Mouse (Mus musculus): ENCODE measurements around the gene Ush1c. TPM values are rescaled to one million over a fixed set of nuclear protein-coding genes. Genes with fewer than 3 reads are reported as not detected.

Gene Ush1c
- polyA plus RNA-seq, 1 experiment from 2014 or later, result 2.8 TPM

DNA sequence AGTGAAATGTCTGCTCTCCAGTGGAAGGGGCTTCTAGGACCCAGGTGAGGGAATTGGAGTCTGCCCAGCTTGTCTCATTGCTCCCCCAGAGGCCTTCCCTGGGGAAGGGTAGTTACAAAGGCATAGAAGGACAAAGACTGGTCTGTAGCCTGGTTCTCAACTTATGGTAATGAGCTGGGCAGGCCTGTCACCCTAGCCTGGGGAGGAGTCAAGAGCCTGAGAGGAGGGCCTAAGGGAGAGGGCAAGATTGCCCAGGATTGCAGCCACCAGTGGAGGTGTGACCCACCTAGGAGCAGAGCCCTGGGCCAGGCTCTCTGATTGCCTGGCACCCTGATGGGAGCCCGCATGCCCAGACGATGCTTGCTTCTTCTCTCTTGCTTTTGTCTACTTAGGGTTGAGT lies 2.4 kb upstream of the Ush1c start, which contains the start of gene Otog:
Otog (plus strand) TSS at position 292 of the 400 bp plus-strand sequence.
- ATAC-seq (ENCODE audit: insufficient number of reproducible peaks, insufficient read depth, low FRiP score, low TSS enrichment), result no peak
- H3K4me1 ChIP-seq, result peaks cover 19% of the 10 kb centered on the region
- no peak within 1 kb of the TSS for H3K4me2 ChIP-seq (replicated peaks)
- WGBS, result 43% methylated on average over 2 of the region's 2 CpGs
- H3K4me3 ChIP-seq, result no peak within 1 kb of the TSS
- H3K27ac ChIP-seq, result no peak within 1 kb of the TSS
- H3K9me3 ChIP-seq, result no peaks in the 10 kb centered on the region
- H3K27me3 ChIP-seq, result 0 out of 2 replicates have a peak, but pooled peaks cover 4% of the 10 kb centered on the region
- H3K36me3 ChIP-seq, result no peaks in the 10 kb centered on the region
- no peak within 1 kb of the TSS for H3K9ac ChIP-seq

DNA sequence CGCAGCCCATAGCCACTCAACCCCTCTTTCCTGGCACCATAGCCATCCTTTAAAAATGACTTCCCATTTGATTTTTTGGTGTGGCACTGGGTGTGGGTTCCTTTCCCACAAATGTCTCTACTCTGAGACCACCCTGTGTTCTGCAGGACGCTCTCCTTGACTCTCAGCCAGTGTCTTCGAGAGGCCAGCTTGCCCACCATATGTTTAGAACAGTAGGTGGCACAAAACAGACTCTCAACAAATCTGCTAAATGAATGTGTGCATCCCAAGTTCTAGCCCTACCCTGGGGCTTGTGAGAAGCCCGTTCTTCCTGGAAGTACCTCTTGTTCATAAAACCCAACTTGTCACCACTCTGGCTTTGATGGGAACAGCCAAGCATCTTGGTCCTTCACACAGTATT lies 1.8 kb upstream of the Ush1c start:
- Histone ChIP-seq H3K27me3 (0 out of 2 replicates have a peak, but pooled peaks cover 4% of the 10 kb centered on the region), H3K9me3 (no peaks in the 10 kb centered on the region), H3K4me2 (replicated peaks) (no peak overlapping the region), H3K9ac (no peak overlapping the region), H3K4me1 (peaks cover 20% of the 10 kb centered on the region), H3K27ac (no peak overlapping the region), H3K4me3 (no peak overlapping the region), H3K36me3 (no peaks in the 10 kb centered on the region)
- 84% methylated on average over 4 of the region's 4 CpGs for WGBS
- no peak for ATAC-seq (ENCODE audit: insufficient number of reproducible peaks, insufficient read depth, low FRiP score, low TSS enrichment)

DNA sequence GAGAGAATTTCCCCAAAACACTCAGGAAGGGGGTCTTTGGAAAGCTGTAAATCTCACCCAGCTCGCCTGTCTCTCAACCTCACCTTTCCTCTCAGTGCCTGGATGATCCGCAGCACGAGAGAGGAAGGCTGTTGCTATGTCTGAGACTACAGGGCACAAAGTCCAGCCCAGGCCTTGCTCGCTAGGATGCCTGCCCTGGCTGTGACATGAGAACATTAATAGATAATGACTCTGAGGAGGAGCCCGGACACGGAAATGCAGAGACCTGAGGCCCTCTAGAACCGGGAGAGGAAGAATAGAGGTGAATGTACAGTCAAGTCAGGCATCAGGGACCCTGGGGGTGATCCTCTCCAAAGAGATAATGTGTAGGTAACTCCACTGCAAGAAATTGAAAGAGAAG lies 1.1 kb downstream of the Ush1c start:
- H3K9ac ChIP-seq, result no peak overlapping the region
- no peak for ATAC-seq (ENCODE audit: insufficient number of reproducible peaks, insufficient read depth, low FRiP score, low TSS enrichment)
- H3K4me2 ChIP-seq (replicated peaks), result no peak overlapping the region
- WGBS, result 49% methylated on average over 7 of the region's 7 CpGs
- H3K36me3 ChIP-seq, result no peaks in the 10 kb centered on the region
- no peaks in the 10 kb centered on the region for H3K9me3 ChIP-seq
- H3K4me3 ChIP-seq, result no peak overlapping the region
- 0 out of 2 replicates have a peak, but pooled peaks cover 4% of the 10 kb centered on the region for H3K27me3 ChIP-seq
- peaks cover 20% of the 10 kb centered on the region for H3K4me1 ChIP-seq
- no peak overlapping the region for H3K27ac ChIP-seq

DNA sequence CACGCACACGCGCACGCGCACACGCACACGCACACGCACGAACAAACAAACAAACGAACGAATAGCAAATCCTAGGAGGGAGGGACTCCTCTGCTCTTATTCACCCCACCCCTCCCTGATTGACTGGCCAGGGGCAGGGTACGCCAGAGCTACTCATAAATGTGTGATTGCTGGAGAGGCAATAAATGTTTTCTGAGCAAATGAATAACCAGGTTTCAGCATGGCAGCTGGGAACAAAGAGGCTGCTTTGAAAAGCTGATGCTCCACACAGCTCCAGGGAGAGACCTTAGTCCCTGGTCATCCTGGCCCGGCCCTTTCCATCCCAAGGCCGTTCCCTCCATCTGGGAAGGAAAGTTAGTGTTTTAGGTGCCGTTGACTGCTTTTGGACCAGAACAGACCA lies 1.9 kb downstream of the Ush1c start:
- Histone ChIP-seq H3K4me1 (peaks cover 20% of the 10 kb centered on the region), H3K36me3 (no peaks in the 10 kb centered on the region), H3K9ac (no peak overlapping the region), H3K27me3 (0 out of 2 replicates have a peak, but pooled peaks cover 4% of the 10 kb centered on the region), H3K4me2 (replicated peaks) (no peak overlapping the region), H3K27ac (no peak overlapping the region), H3K4me3 (no peak overlapping the region), H3K9me3 (no peaks in the 10 kb centered on the region)
- WGBS, result 71% methylated on average over 15 of the region's 15 CpGs
- no peak for ATAC-seq (ENCODE audit: insufficient number of reproducible peaks, insufficient read depth, low FRiP score, low TSS enrichment)

DNA sequence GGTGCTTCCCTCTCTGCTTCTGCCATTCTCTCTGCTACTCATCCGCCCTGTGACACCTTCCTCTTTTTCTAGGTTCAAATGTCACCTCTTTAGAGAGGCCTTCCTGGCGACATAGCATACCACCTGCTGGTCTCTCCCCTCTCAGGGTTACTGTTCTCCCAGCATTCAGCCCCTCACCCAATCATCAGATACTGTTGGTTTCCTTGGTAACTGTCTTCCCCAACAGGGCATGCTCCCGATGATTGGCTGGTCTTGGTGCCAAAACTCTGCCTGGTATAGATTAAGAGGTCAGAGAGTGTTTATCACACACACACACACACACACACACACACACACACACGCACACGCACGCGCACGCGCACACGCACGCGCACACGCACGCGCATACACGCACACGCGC lies 2.4 kb downstream of the Ush1c start:
- no peak for ATAC-seq (ENCODE audit: insufficient number of reproducible peaks, insufficient read depth, low FRiP score, low TSS enrichment)
- 65% methylated on average over 18 of the region's 18 CpGs for WGBS
- Histone ChIP-seq H3K4me2 (replicated peaks) (no peak overlapping the region), H3K9ac (no peak overlapping the region), H3K9me3 (no peaks in the 10 kb centered on the region), H3K27me3 (0 out of 2 replicates have a peak, but pooled peaks cover 4% of the 10 kb centered on the region), H3K36me3 (no peaks in the 10 kb centered on the region), H3K27ac (no peak overlapping the region), H3K4me3 (no peak overlapping the region), H3K4me1 (peaks cover 20% of the 10 kb centered on the region)

DNA sequence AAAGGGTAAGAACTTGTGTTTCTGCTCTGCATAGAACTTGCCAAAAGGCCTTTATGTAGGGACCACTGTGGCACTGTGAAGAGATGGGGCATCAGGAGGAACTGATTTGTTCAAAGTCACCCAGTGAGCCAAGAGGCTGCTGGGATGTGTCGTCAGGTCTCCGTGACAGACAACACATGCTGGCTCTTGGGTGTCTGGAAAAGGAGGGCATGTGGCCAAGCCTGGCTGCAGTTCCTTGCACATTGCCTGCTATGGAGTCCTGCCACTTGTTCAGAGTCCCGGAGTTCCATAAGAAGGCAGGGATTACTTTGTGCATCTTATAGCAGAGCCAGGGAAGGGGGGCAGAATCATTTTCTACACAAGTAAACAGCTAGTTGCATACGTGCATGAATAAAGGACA lies 11.4 kb downstream of the Ush1c start:
- H3K36me3 ChIP-seq, result no peaks in the 10 kb centered on the region
- WGBS, result 66% methylated on average over 4 of the region's 4 CpGs
- no peak overlapping the region for H3K4me2 ChIP-seq (replicated peaks)
- no peak overlapping the region for H3K9ac ChIP-seq
- 0 out of 2 replicates have a peak, but pooled peaks cover 4% of the 10 kb centered on the region for H3K27me3 ChIP-seq
- no peak overlapping the region for H3K4me3 ChIP-seq
- no peaks in the 10 kb centered on the region for H3K4me1 ChIP-seq
- no peaks in the 10 kb centered on the region for H3K9me3 ChIP-seq
- no peak for ATAC-seq (ENCODE audit: insufficient number of reproducible peaks, insufficient read depth, low FRiP score, low TSS enrichment)
- H3K27ac ChIP-seq, result no peak overlapping the region

DNA sequence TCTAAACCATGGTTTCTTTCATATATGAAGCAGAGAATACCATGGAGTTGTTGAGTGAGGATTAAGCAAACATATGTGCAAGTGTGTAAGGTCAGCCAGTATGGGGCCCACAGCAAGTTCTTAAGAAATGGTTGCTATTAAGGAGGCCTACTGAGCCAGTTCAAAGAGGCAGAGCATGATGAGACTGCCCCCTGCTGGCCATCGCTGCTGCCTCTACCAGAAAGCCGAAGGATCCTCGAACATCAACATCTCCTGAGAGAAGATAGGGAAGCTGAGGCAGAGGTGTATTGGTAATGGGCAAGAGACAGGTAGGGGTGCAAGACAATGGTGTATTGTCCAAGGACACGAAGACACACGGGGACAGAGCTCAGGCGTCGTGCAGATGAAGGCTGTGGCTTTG lies 12.1 kb downstream of the Ush1c start:
- no peak for ATAC-seq (ENCODE audit: insufficient number of reproducible peaks, insufficient read depth, low FRiP score, low TSS enrichment)
- no peaks in the 10 kb centered on the region for H3K9me3 ChIP-seq
- H3K27me3 ChIP-seq, result 0 out of 2 replicates have a peak, but pooled peaks cover 4% of the 10 kb centered on the region
- H3K4me3 ChIP-seq, result no peak overlapping the region
- WGBS, result 31% methylated on average over 7 of the region's 7 CpGs
- H3K27ac ChIP-seq, result no peak overlapping the region
- H3K9ac ChIP-seq, result no peak overlapping the region
- no peak overlapping the region for H3K4me2 ChIP-seq (replicated peaks)
- no peaks in the 10 kb centered on the region for H3K36me3 ChIP-seq
- H3K4me1 ChIP-seq, result no peaks in the 10 kb centered on the region

DNA sequence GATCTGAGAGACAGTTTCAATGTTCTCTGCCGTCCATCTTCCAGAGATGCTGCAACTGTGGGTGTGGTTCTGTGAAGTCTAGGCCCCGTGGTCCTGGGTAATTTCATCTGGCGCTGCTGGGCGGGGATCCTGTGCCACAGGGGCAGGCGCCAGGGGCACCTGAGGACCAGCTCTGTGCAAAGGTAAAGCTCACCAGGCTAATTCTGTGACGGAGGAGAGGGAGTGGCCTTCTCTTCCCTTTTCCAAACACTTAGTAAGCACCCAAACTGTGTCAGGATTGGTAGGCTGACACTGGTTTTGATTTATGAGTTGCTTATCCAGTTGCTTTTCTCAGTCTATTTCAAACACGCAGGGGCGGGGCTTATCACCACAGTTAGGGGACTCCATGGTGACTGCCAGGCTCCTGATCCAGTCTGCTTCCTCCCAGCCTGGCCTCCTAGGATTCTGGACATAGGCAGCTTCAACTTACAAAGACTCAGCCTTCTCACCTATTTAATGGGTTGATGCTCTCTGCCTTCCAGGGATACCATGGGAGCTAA lies 17.6 kb downstream of the Ush1c start:
- Histone ChIP-seq H3K27me3 (0 out of 2 replicates have a peak, but pooled peaks cover 4% of the 10 kb centered on the region), H3K4me2 (replicated peaks) (no peak overlapping the region), H3K4me1 (no peaks in the 10 kb centered on the region; the same call in 1 of the 2 replicates), H3K36me3 (no peaks in the 10 kb centered on the region), H3K9me3 (no peaks in the 10 kb centered on the region), H3K9ac (no peak overlapping the region), H3K27ac (no peak overlapping the region), H3K4me3 (no peak overlapping the region)
- no peak for ATAC-seq (ENCODE audit: insufficient number of reproducible peaks, insufficient read depth, low FRiP score, low TSS enrichment)
- WGBS, result 67% methylated on average over 8 of the region's 8 CpGs

DNA sequence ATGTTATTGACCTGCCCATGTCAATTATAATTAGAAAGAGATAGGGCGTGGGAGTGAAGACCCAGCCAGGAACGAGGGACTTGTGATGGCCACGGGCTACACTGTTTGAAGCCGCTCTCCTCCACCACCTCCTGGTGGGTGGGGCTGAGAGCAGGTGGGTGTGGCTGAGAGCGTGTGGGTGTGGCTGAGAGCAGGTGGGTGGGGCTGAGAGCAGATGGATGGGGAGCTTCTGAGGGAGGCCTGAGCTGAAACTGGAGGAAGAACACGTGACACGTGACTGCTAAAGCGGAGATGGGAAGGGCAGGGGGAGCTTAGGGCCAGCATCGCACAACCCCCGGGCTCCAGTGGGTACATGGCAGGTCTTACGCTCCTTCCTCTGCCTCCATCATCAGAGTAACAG lies 19.9 kb downstream of the Ush1c start:
- Histone ChIP-seq H3K27me3 (0 out of 2 replicates have a peak, but pooled peaks cover 4% of the 10 kb centered on the region), H3K9ac (no peak overlapping the region), H3K27ac (no peak overlapping the region), H3K4me3 (no peak overlapping the region), H3K9me3 (no peaks in the 10 kb centered on the region), H3K4me1 (no peaks in the 10 kb centered on the region; the same call in 1 of the 2 replicates), H3K36me3 (no peaks in the 10 kb centered on the region), H3K4me2 (replicated peaks) (no peak overlapping the region)
- WGBS, result 14% methylated on average over 11 of the region's 11 CpGs
- no peak for ATAC-seq (ENCODE audit: insufficient number of reproducible peaks, insufficient read depth, low FRiP score, low TSS enrichment)

DNA sequence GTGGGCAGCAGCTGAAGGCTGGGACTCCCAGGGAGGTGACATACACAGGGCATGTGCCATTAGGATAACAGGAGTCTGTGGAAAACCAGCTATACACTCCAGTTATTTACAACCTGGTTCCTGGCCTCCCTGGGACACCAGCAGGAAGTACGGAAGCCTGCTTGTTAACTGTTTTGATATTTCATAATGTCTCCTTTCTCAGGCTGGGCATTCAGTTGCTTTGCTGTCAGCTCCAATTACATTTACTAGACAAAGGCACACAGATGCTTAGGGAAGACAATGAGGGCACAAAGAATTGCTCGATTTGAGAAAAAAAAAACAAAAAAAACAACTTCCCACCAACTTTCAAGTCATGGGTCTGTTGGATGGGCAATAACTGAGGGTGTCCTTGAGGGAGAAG lies 21.8 kb downstream of the Ush1c start:
- Histone ChIP-seq H3K4me3 (no peak overlapping the region), H3K27ac (no peak overlapping the region), H3K4me2 (replicated peaks) (no peak overlapping the region), H3K9ac (no peak overlapping the region), H3K36me3 (no peaks in the 10 kb centered on the region), H3K9me3 (no peaks in the 10 kb centered on the region), H3K4me1 (no peaks in the 10 kb centered on the region; the same call in 1 of the 2 replicates), H3K27me3 (0 out of 2 replicates have a peak, but pooled peaks cover 4% of the 10 kb centered on the region)
- WGBS, result 41% methylated on average over 2 of the region's 2 CpGs
- ATAC-seq (ENCODE audit: insufficient number of reproducible peaks, insufficient read depth, low FRiP score, low TSS enrichment), result no peak

DNA sequence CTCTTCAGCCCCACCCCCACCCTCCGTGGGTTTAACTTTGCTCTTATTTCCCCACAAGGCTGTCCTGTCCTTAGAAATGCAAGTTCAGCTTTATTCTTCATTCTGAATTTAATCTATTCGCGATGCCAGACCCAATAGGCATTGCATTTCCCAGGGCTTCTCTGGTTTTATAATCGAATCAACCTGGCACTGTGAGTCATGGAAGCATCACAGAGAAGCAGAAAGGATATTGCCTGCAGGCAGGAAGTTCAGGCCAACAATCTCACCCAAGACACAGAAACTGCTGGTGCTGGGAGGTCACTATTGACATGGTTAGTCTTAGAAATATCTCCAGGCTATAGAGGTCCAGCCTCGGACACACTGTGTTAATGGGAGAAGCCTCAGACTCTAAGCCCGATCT lies 28.0 kb downstream of the Ush1c start:
- Histone ChIP-seq H3K27me3 (no peaks in the 10 kb centered on the region), H3K9ac (no peak overlapping the region), H3K9me3 (no peaks in the 10 kb centered on the region), H3K27ac (no peak overlapping the region), H3K4me1 (no peaks in the 10 kb centered on the region), H3K4me3 (no peak overlapping the region), H3K36me3 (no peaks in the 10 kb centered on the region), H3K4me2 (replicated peaks) (no peak overlapping the region)
- ATAC-seq (ENCODE audit: insufficient number of reproducible peaks, insufficient read depth, low FRiP score, low TSS enrichment), result no peak
- WGBS, result 67% methylated on average over 6 of the region's 6 CpGs

DNA sequence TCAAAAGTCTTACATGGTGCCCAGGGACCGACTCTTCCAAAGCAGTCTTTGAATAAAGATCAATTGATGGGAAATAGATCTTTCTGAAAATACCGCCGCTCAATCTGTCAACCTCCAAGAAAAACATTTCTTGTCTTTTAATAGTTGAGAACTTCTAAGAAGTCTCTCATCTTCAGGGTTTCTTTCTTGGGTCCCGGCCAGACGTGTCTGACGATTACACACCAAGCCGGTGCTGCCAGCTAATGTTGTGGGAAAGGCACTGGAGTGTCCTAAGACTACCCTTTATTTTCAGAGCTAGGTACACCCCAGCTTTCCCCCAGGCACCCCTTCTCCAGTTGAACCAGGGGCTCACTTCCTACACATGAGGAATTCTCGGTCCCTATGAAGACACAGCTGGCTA lies 30.2 kb downstream of the Ush1c start:
- Histone ChIP-seq H3K9me3 (no peaks in the 10 kb centered on the region), H3K27ac (no peak overlapping the region), H3K9ac (no peak overlapping the region), H3K27me3 (no peaks in the 10 kb centered on the region), H3K4me3 (no peak overlapping the region), H3K4me2 (replicated peaks) (no peak overlapping the region), H3K4me1 (no peaks in the 10 kb centered on the region), H3K36me3 (no peaks in the 10 kb centered on the region)
- ATAC-seq (ENCODE audit: insufficient number of reproducible peaks, insufficient read depth, low FRiP score, low TSS enrichment), result no peak
- WGBS, result 88% methylated on average over 8 of the region's 8 CpGs

All from embryonic facial prominence, embryonic 12.5 days (tissue).